Mouse (Mus musculus) CH12F3 (cell line): Measurements from ENCODE around the gene Med27.

Experiments used
- in situ Hi-C: fragments of 300-500 bp; cut with MboI; formaldehyde crosslinking; loops from 2 replicates; pipeline ENCODE4 v1.14.3; 2020; ENCODE audit warnings: low sequenced_read_pairs

Gene Med27

GRCm38 (mm10) chr2:29553945-29554634 lies 207.5 kb downstream of the Med27 start:
- in situ Hi-C loops = no loop called here

GRCm38 (mm10) chr2:29558561-29558960 lies 211.9 kb downstream of the Med27 start:
- in situ Hi-C loops = no loop called here

- in situ Hi-C loops = no loop called here
These were observed 213.3 kb downstream of the Med27 start for GRCm38 (mm10) chr2:29559955-29560354.

GRCm38 (mm10) chr2:29561468-29561867 lies 214.8 kb downstream of the Med27 start:
- in situ Hi-C loops = no loop called here

GRCm38 (mm10) chr2:29563986-29564385 lies 217.4 kb downstream of the Med27 start:
- in situ Hi-C loops = no loop called here

- in situ Hi-C loops = no loop called here
These were observed 219.2 kb downstream of the Med27 start for GRCm38 (mm10) chr2:29565570-29566433.

GRCm38 (mm10) chr2:29571921-29572700 lies 225.5 kb downstream of the Med27 start:
- in situ Hi-C loops = no loop called here

GRCm38 (mm10) chr2:29572811-29573427 lies 226.3 kb downstream of the Med27 start:
- in situ Hi-C loops = no loop called here

GRCm38 (mm10) chr2:29573591-29573990 lies 227.0 kb downstream of the Med27 start:
- in situ Hi-C loops = no loop called here

GRCm38 (mm10) chr2:29574187-29574586 lies 227.6 kb downstream of the Med27 start:
- in situ Hi-C loops = no loop called here
